Mouse (Mus musculus) adrenal gland, postnatal 25 days (tissue): Measurements from ENCODE around the gene Klhl22. TPM values are rescaled to one million over a fixed set of nuclear protein-coding genes. Genes with fewer than 3 reads are reported as not detected.

Source experiments
- DNase-seq: peaks from one replicate; pipeline ENCODE4 v3.0.0; 2021; ENCODE audit warnings: mixed read lengths
- total RNA-seq: library from RNA; stranded (reverse); gene quantifications from 2 replicates; pipeline ENCODE4 v1.2.3, GENCODE M21; 2021

The Klhl22 gene
- total RNA-seq, 1 experiment from 2014 or later = 49.0 TPM

GRCm38 (mm10) chr16:17833681-17834399 is 74.4 kb downstream of the Klhl22 start:
- DNase-seq = peak; percentile 29

- no peak for DNase-seq
Measured at GRCm38 (mm10) chr16:17834543-17834942, 75.1 kb downstream of the Klhl22 start.

GRCm38 (mm10) chr16:17835481-17835880 is 76.1 kb downstream of the Klhl22 start:
- DNase-seq = no peak

GRCm38 (mm10) chr16:17838051-17838450 is 78.6 kb downstream of the Klhl22 start, which contains the start of gene Car15:
TSS of gene Car15 (minus strand) at chr16:17838364.
- no peak for DNase-seq

GRCm38 (mm10) chr16:17839976-17840375 is 80.6 kb downstream of the Klhl22 start:
- no peak for DNase-seq

GRCm38 (mm10) chr16:17842437-17842836 is 83.0 kb downstream of the Klhl22 start:
- DNase-seq = no peak

Other genes starting within 250 kb of the Klhl22 start
- gene Thap7, start 228.5 kb upstream of the Klhl22 start, total RNA-seq = 40.7 and 44.1 TPM in 2 replicates
- gene Lrrc74b, start 198.4 kb upstream of the Klhl22 start, total RNA-seq = 0.12 TPM in 1 of 2 replicates, not detected in the other
- 0.61 and 0.76 TPM in 2 replicates for gene P2rx6, start 197.7 kb upstream of the Klhl22 start, total RNA-seq
- 8.0 and 14.9 TPM in 2 replicates for gene Slc7a4, start 176.4 kb upstream of the Klhl22 start, total RNA-seq
- gene Smpd4, start 140.3 kb upstream of the Klhl22 start, total RNA-seq = 28.0 and 33.7 TPM in 2 replicates
- 2.5 and 3.7 TPM in 2 replicates for gene Ccdc74a, start 113.1 kb upstream of the Klhl22 start, total RNA-seq
- 74.8 and 76.0 TPM in 2 replicates for gene Med15, start 26.7 kb upstream of the Klhl22 start, total RNA-seq
- gene Scarf2, start 37.7 kb downstream of the Klhl22 start, total RNA-seq = 8.6 and 8.7 TPM in 2 replicates
- not detected in 2 replicates for gene B830017H08Rik, start 73.5 kb downstream of the Klhl22 start, total RNA-seq
- gene Car15, start 78.7 kb downstream of the Klhl22 start, total RNA-seq = 2.9 and 3.6 TPM in 2 replicates
- 0.30 TPM in 1 of 2 replicates, not detected in the other for gene Gm20518, start 132.1 kb downstream of the Klhl22 start, total RNA-seq
- 0.12 TPM in 1 of 2 replicates, not detected in the other for gene Tssk1, start 134.6 kb downstream of the Klhl22 start, total RNA-seq
- 67.7 and 73.0 TPM in 2 replicates for gene Dgcr2, start 138.9 kb downstream of the Klhl22 start, total RNA-seq
- gene Tssk2, start 139.0 kb downstream of the Klhl22 start, total RNA-seq = not detected in 2 replicates
- 19.4 and 21.0 TPM in 2 replicates for gene Ess2, start 151.7 kb downstream of the Klhl22 start, total RNA-seq
- gene Gsc2, start 155.4 kb downstream of the Klhl22 start, total RNA-seq = not detected in 2 replicates
- gene Slc25a1, start 168.6 kb downstream of the Klhl22 start, total RNA-seq = 297 and 308 TPM in 2 replicates
- not detected in 2 replicates for gene Vpreb2, start 220.8 kb downstream of the Klhl22 start, total RNA-seq